Mouse (Mus musculus): ENCODE measurements at regions not wholly inside any gene's neighbourhood (a gene's known extent, or its start where the extent isn't known, plus 50 kb on each side); places are given as distances from the start of the nearest gene placed in this dataset.

- DNase-seq (ENCODE audit: low spot score) = peak; percentile 95
These were observed 100.7 kb downstream of the Chic2 start for GRCm38 (mm10) chr5:74943737-74944403.

- peak; percentile 91 for DNase-seq (ENCODE audit: low spot score)
These were observed 103.1 kb downstream of the Chic2 start for GRCm38 (mm10) chr5:74941426-74941825.

- peak; percentile 59 for DNase-seq (ENCODE audit: low spot score)
These were observed 107.1 kb downstream of the Chic2 start for GRCm38 (mm10) chr5:74937416-74937940.

GRCm38 (mm10) chr5:74936087-74936486, 108.5 kb downstream of the Chic2 start:
- no peak for DNase-seq (ENCODE audit: low spot score)

GRCm38 (mm10) chr5:74935676-74936075, 108.9 kb downstream of the Chic2 start:
- no peak for DNase-seq (ENCODE audit: low spot score)

GRCm38 (mm10) chr5:74933276-74933675, 111.3 kb downstream of the Chic2 start:
- DNase-seq (ENCODE audit: low spot score) = no peak

GRCm38 (mm10) chr5:74932206-74932605, 112.4 kb downstream of the Chic2 start:
- no peak for DNase-seq (ENCODE audit: low spot score)

GRCm38 (mm10) chr5:74931765-74932164, 112.8 kb downstream of the Chic2 start:
- no peak for DNase-seq (ENCODE audit: low spot score)

GRCm38 (mm10) chr5:74927543-74927942, 117.0 kb downstream of the Chic2 start:
- DNase-seq (ENCODE audit: low spot score) = no peak

- DNase-seq (ENCODE audit: low spot score) = no peak
These were observed 118.8 kb downstream of the Chic2 start for GRCm38 (mm10) chr5:74925769-74926168.

GRCm38 (mm10) chr5:74924031-74924533, 120.5 kb downstream of the Chic2 start:
- no peak for DNase-seq (ENCODE audit: low spot score)

GRCm38 (mm10) chr5:74923337-74923736, 121.2 kb downstream of the Chic2 start:
- DNase-seq (ENCODE audit: low spot score) = no peak

- DNase-seq (ENCODE audit: low spot score) = no peak
These were observed 121.7 kb downstream of the Chic2 start for GRCm38 (mm10) chr5:74922881-74923280.

GRCm38 (mm10) chr5:74920939-74921338, 123.6 kb downstream of the Chic2 start:
- no peak for DNase-seq (ENCODE audit: low spot score)

GRCm38 (mm10) chr5:74920490-74920889, 124.1 kb downstream of the Chic2 start:
- DNase-seq (ENCODE audit: low spot score) = peak; percentile 86

GRCm38 (mm10) chr5:74905504-74906061, 139.0 kb downstream of the Chic2 start:
- DNase-seq (ENCODE audit: low spot score) = peak; percentile 87

- no peak for DNase-seq (ENCODE audit: low spot score)
These were observed 139.6 kb downstream of the Chic2 start for GRCm38 (mm10) chr5:74904927-74905503.

- no peak for DNase-seq (ENCODE audit: low spot score)
These were observed 140.2 kb downstream of the Chic2 start for GRCm38 (mm10) chr5:74904327-74904726.

- no peak for DNase-seq (ENCODE audit: low spot score)
These were observed 140.9 kb downstream of the Chic2 start for GRCm38 (mm10) chr5:74903711-74904110.

- DNase-seq (ENCODE audit: low spot score) = no peak
These were observed 147.4 kb downstream of the Chic2 start for GRCm38 (mm10) chr5:74897133-74897532.

GRCm38 (mm10) chr5:74893276-74893675, 151.3 kb downstream of the Chic2 start:
- DNase-seq (ENCODE audit: low spot score) = no peak

- peak; percentile 49 for DNase-seq (ENCODE audit: low spot score)
These were observed 153.0 kb downstream of the Chic2 start for GRCm38 (mm10) chr5:74891541-74891940.

- peak; percentile 37 for DNase-seq (ENCODE audit: low spot score)
These were observed 155.6 kb downstream of the Chic2 start for GRCm38 (mm10) chr5:74888934-74889333.
